Mouse (Mus musculus) brain, embryonic 18.5 days (tissue): ENCODE measurements at regions not wholly inside any gene's neighbourhood (a gene's known extent, or its start where the extent isn't known, plus 50 kb on each side); places are given as distances from the start of the nearest gene placed in this dataset.
A peak's percentile ranks its signal among the peaks of the same experiment; 100 is the strongest.

Experiments used
- DNase-seq: peaks from one replicate; pipeline ENCODE4 v3.0.0-alpha.2; 2012; ENCODE audit warnings: low read depth, low spot score

DNA sequence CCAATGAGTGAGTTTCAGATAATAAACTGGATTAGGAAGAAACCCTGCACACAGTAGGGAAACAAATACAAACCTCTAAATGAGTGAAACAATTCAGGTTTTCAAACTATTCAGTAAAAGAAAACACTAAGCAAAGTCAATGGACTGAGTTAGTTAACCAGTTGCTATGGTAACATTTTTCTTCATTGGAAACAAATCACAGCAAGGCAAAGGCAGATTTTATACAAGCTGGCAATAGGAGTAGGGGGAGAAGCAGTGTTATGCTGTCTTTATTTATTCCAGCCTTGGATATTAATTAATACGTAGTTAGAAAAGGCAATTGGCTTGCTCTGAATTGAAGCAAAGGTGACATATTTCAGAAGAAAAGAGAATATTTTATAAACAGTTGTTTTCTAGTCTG is 644.8 kb upstream of the Htr2c start:
- peak; percentile 6 for DNase-seq
